Mouse (Mus musculus): ENCODE results near the gene Dusp23.

The Dusp23 gene

GRCm38 (mm10) chr1:172636266-172636665 lies 3.5 kb upstream of the Dusp23 start:
- no peak for TF ChIP-seq GATA4 (IDR thresholded peaks at IDR 0.05; ENCODE audit: insufficient replicate concordance, low read length)

DNA sequence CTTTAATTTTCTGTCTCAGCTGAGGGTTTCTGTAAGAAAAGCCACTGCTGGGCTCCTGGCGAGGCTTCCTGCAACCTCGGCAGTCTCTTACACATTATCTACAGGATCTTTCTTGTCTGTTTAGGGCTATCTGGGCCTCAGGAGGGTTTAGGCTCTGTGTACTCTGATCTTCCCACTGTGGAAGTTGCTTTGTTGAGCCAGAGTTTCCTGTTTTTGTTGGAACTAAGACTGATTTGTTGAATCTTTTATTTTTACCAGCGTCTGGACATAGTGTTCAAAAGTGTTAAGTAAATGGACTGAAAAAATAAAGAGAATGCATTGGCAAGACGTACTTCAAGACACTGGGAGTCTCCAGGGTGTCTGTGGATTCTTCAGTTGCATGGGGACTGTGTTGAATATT lies 2.5 kb upstream of the Dusp23 start:
- TF ChIP-seq GATA4 (IDR thresholded peaks at IDR 0.05; ENCODE audit: insufficient replicate concordance, low read length): no peak

GRCm38 (mm10) chr1:172634136-172634535 lies 1.4 kb upstream of the Dusp23 start:
- TF ChIP-seq GATA4 (IDR thresholded peaks at IDR 0.05; ENCODE audit: insufficient replicate concordance, low read length): no peak

GRCm38 (mm10) chr1:172631721-172632120 lies 1.0 kb downstream of the Dusp23 start:
- no peak for TF ChIP-seq GATA4 (IDR thresholded peaks at IDR 0.05; ENCODE audit: insufficient replicate concordance, low read length)

DNA sequence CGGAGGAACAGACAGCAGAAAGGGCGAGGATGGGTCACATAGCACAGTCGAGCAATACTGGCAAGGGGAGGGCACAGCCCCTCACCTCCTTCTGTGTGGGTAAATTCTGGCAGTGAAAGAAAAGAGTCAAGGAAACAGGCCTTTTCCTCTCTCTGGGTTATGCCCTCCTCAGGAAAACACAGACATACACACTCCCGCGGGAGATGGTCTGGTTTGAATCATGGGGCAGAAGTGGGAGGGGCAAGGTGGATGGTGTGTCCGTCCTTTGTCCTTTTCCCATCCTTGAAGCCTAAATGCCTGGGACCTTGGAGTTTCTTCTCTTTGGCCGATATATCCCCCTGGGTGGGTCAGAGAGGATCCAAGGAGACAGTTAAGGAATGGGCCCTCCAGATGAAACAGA lies 2.9 kb downstream of the Dusp23 start:
- TF ChIP-seq GATA4 (IDR thresholded peaks at IDR 0.05; ENCODE audit: insufficient replicate concordance, low read length): no peak

GRCm38 (mm10) chr1:172626306-172626705 lies 6.5 kb downstream of the Dusp23 start:
- no peak for TF ChIP-seq GATA4 (IDR thresholded peaks at IDR 0.05; ENCODE audit: insufficient replicate concordance, low read length)

- TF ChIP-seq GATA4 (IDR thresholded peaks at IDR 0.05; ENCODE audit: insufficient replicate concordance, low read length): no peak
These were observed 8.7 kb downstream of the Dusp23 start for GRCm38 (mm10) chr1:172624081-172624480.

DNA sequence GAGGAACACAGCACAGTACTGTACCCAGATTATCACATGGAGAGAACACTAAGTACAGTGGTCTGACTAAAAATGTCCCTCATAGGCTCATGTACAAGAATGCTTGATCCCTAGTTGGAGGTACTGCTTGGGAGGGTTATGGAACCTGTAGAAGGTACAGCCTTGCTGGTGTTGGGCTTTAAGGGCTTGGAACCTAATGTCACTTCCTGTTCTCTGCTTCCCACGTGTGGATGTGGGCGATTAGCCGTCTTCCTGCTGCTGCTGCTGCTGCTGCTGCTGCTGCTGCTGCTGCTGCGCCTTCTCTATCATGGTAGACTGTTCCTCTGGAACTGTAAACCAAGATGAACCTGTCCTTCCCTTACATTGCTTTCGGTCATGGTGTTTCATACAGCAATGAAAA lies 9.2 kb downstream of the Dusp23 start:
- no peak for TF ChIP-seq GATA4 (IDR thresholded peaks at IDR 0.05; ENCODE audit: insufficient replicate concordance, low read length)

DNA sequence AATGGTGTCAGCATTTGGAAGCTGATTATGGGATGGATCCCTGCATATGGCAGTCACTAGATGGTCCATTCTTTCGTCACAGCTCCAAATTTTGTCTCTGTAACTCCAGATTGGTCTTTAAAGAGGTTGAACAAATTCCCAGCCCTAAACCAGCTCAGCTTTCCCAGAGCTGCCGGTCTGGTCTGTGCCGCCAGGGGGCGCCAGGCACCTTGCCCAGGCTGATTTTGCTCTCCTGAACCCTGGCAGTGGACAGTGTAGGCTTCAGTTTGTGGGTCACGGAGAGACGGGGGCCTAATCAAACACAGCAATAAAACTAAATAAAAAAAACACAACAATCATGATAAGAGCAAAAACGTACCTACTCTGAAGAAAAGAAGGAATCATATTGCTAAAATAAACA lies 13.5 kb downstream of the Dusp23 start:
- no peak for TF ChIP-seq GATA4 (IDR thresholded peaks at IDR 0.05; ENCODE audit: insufficient replicate concordance, low read length)

DNA sequence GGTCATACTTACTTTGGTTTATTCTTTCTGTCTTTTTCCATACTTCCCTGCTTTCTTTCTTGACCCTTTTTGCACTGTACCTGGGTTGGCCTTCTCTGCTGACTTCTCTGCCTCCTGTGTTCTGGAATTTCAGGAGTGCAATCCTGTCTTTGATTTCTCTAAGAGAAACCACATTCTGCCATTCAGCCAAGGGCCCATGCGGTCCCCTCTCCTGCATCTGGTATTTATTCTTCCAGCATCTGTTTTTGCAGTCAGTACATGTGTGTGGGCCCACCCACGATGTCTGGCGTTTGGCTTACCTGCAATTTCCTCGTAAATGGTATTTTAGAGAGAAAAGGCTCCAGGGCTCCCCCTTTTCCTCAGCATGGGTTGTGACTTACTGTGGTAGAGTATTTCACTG lies 14.6 kb downstream of the Dusp23 start:
- TF ChIP-seq GATA4 (IDR thresholded peaks at IDR 0.05; ENCODE audit: insufficient replicate concordance, low read length): no peak

DNA sequence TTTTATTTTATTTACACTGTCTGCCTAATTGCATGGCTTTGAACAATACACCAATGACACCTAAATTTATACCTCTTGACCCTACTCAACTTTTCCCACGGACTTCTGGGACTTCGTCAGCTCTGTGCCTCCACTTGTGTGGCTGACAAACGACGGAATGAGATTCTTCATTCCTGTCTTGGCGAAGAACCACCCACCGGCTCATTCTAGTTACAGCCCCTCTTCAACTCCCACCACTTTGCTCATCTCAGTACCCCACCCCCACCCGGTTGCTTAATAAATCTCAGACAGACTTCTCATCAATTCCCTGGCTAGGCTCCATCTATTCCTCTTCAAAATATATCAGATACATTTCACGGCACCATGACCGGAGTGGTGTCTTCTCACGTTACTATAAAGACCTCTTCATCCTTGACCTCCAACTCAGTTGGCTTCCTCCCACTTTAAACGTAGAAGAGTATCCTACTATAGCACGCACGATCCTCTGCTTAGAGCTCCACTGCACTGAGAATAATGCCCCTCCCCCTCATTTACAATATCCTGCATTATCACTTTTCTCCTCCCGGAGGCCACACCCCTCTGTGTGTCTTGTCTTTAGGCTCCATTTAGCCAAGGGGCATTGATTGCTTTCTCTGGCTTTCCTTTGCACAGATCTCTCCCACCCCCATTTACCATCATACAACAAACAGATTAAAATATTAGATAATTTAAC lies 15.2 kb downstream of the Dusp23 start:
- no peak for TF ChIP-seq GATA4 (IDR thresholded peaks at IDR 0.05; ENCODE audit: insufficient replicate concordance, low read length)

- no peak for TF ChIP-seq GATA4 (IDR thresholded peaks at IDR 0.05; ENCODE audit: insufficient replicate concordance, low read length)
These were observed 16.0 kb downstream of the Dusp23 start for GRCm38 (mm10) chr1:172616537-172617300.

GRCm38 (mm10) chr1:172615412-172615811 lies 17.4 kb downstream of the Dusp23 start:
- TF ChIP-seq GATA4 (IDR thresholded peaks at IDR 0.05; ENCODE audit: insufficient replicate concordance, low read length): no peak

DNA sequence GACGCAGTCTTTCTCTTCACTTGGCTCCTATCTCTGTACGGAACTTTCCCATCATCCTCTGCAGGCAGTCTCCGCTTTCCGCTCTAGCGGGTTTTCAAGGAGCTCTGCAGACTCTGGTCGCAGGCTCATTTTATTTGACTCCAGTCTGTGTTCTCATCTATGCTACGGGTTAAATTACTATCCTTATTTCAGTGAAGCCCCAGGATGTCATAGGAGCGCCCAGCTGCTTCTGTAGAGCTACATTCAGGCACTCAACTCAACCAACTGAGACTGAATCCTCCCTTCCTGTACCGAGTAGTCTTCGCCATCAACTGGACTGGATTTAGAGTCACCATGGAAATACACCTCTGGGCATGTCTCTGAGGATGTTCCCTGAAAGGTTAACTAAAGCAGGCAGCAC lies 18.1 kb downstream of the Dusp23 start:
- TF ChIP-seq GATA4 (IDR thresholded peaks at IDR 0.05; ENCODE audit: insufficient replicate concordance, low read length): no peak

DNA sequence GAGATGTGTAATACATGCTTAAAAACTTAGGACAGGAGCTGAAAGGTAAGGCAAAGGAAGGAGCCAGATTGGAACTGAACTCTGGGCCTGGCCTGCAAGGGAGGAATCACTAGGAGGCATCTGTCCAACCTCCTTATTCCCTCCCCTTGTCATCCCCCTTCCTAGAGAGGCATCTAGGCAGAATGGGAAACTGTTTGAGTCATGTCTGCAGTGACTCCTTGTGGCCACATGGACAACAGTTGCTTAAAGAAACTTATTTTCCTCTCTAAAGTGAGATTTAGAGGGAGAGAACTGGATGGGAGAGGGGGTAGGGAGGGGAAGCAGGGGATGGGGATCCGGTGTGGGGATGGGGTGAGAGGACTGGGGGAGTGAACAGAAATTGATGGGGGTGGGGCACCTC lies 20.0 kb downstream of the Dusp23 start:
- TF ChIP-seq GATA4 (IDR thresholded peaks at IDR 0.05; ENCODE audit: insufficient replicate concordance, low read length): no peak

DNA sequence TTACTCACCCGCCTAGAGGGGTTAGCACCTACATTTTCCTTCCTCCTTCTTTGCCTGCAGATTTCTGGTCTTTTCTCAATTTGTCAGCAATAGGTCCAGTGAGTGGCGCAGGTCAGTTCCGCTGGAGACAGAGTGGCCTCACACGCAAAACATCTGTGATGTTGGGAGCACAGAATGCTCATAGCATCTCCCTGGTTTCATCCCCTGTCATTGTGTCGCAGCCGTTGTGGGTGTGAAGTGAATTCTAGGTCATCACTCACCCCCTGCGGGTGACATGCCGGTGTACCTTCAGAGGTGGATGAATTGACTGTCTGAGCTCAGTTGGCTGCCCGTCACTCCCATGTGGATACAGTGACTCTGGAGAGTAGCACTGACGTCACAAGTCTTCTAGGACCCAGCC lies 21.5 kb downstream of the Dusp23 start:
- no peak for TF ChIP-seq GATA4 (IDR thresholded peaks at IDR 0.05; ENCODE audit: insufficient replicate concordance, low read length)

- no peak for TF ChIP-seq GATA4 (IDR thresholded peaks at IDR 0.05; ENCODE audit: insufficient replicate concordance, low read length)
These were observed 30.4 kb downstream of the Dusp23 start, which contains the start of gene Fcrl6 for GRCm38 (mm10) chr1:172602326-172602725. Gene Fcrl6 (minus strand): TSS chr1:172602551.
